Mouse (Mus musculus) MN1 (cell line): Measurements from ENCODE around the gene Man2a1.

Experiments used
- DNase-seq: peaks from one replicate; pipeline ENCODE4 v3.0.0-alpha.2; 2016; ENCODE audit warnings: low spot score

Man2a1 gene

DNA sequence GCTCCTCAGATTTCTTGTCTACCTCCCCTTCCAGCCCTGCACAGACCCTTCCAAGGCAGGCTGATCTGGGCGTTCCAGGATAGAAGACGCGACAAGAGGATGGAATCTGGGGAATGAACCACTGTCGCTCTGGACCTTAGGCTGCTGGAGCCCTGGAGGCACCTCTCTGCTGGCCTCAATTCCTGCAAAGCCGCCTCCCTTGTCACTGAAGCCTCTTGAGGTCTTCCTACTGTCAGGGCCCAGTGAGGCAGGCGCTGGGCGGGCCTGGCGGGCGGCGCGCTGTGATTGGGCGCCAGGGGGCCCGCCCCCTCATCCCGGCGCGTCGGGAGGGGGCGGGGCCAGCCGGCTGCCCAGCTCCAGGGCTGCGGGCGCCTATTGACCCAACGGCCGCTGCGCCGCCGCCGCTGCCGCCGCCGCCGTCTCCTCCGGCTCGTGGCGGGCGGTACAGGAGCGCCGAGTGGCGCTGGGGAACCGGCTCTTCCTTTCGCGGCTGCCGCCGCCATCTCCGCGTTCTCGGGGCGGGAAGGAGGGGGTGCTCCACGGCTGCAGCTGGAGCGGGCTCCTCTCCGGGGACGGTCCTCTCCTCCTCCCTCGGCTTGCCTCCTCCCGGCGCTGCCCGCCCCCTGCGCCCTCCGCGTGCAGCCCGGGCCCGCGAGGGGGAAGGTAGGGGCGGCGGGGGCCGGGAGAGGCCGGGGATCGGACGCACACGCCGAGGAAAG is at the start of gene Man2a1:
Gene Man2a1, plus strand, starts transcription at position 365 of the 719 bp plus-strand sequence.
- peak; percentile 96 for DNase-seq

DNA sequence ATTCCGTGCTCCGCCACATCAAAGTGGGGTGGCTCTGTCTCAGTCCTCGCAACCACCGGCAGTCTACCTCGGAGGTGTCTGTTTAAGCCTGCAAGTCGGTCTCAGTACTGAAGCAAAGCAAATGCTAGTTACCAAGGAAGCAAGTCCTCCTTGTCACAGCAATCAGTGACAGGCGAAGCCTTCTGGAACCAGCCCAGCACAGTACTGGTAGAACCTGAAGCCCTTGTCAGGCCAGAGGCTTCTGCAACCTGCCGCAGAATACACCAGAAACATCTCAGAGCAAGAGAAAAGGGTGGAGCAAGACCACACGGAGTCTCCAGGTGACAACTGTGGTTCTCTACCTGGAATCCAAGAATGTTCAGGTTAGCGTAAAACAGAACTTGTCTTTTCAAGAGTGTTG is 47.2 kb upstream of the Man2a1 start:
- no peak for DNase-seq

- DNase-seq = no peak
These were observed 45.6 kb upstream of the Man2a1 start for GRCm38 (mm10) chr17:64554901-64555300.

- no peak for DNase-seq
These were observed 43.7 kb upstream of the Man2a1 start for GRCm38 (mm10) chr17:64556661-64557445.

DNA sequence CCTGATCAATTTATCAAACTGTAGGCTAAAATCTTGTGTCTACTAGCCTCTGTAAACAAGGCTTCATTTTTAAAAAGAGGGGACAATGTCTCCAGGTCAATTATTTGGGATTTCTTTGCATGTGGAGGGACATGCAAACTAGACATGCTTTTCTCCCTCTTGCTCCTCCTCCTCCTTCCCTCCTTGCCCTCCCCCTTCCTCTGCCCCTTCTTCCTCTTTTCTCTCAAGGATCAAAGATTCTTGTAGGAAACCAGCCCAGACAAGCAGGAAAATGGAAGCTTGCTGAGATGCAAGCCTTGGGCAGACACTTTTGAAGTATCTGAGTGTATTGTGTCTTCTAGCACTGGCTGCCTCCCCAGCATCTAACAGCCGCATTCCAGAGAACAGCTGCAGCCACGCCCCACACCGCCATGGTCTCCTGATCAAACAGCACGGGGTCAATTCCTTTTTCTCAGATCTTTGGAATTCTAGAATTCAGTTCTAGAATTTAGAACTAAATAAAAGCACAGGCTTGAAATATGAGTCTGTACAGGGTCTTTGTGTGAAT is 41.5 kb upstream of the Man2a1 start:
- no peak for DNase-seq

- no peak for DNase-seq
These were observed 34.1 kb upstream of the Man2a1 start for GRCm38 (mm10) chr17:64566435-64566834.

DNA sequence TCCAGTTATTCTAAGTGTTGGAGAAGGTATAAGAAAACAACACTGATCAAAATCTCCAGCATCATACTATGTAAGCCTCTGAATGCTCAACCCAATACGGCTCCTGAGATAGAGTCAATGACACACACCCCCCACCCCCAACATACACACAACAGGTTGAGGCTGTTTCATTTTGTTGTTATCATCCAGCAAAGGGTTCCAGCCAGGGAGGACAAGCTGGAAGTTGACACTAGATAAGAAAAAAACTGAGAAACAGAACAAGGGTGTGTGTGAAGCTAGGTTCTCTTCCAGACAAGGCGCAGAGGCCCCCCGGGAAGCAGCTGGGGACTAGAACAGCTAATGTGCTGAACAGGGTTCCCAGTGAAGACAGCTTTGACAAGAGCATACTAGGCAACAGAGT is 33.0 kb upstream of the Man2a1 start:
- no peak for DNase-seq

- no peak for DNase-seq
These were observed 26.6 kb upstream of the Man2a1 start for GRCm38 (mm10) chr17:64573981-64574380.

- DNase-seq = no peak
These were observed 25.3 kb upstream of the Man2a1 start for GRCm38 (mm10) chr17:64575240-64575639.

GRCm38 (mm10) chr17:64577485-64577884 is 23.1 kb upstream of the Man2a1 start:
- DNase-seq = no peak

- DNase-seq = peak; percentile 71
These were observed 22.2 kb upstream of the Man2a1 start for GRCm38 (mm10) chr17:64578346-64578745.

DNA sequence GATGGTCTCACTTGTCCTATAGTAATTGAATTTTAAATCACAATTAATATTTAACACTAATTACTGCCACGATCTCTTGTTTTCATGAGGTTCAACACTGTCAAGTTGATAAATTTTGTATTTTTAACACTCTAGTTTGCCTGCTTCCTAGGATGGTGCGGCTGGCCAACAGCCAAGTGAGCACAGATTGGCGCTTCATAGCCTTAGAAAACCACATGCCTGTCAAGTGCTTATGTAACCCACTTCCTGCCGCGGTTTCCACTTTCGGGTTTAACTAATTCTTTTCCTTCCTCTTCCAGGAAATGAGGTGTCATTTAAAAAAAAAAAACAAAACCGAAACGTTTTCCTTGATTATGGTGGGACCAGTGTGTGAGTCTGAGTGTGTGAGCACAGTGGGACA is 20.8 kb upstream of the Man2a1 start:
- DNase-seq = no peak

- no peak for DNase-seq
These were observed 19.4 kb upstream of the Man2a1 start for GRCm38 (mm10) chr17:64581133-64581532.

DNA sequence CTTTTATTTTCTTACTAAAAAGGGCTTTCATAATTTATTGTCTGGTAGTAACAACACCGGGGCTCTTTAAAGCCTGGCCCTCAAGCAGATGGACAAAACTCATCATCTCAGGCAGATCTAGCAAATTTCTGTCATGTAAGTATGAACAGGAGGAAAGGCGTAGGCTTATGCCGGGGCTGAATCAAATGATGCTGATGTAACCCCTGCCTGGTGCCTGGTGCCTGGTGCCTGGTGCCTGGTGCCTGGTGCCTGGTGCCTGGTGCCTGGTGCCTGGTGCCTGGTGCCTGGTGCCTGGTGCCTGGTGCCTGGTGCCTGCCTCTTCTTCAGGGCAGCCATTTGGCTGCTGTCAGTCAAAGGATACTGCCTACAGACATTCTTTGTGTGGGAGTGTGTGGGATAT is 18.6 kb upstream of the Man2a1 start:
- peak; percentile 34 for DNase-seq

DNA sequence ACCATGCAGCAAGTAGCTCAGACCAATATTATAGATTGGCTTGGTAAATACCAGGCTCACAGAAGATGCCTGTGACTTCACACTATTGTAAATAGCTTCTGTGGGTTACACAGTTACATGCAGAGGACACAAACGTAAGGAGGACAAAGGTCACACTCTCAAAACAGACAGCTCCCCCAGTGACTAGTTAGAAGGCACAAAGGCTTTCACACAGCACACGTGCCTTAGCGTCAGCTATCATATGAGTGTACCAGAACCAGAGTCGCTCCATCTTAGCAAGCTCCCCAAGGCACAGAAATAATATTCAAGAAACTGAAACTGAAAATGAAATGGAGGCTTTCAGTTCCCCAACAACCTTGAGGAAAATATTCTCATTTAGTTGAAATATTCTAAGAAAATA is 10.1 kb upstream of the Man2a1 start:
- DNase-seq = no peak

- peak; percentile 82 for DNase-seq
These were observed 9.2 kb upstream of the Man2a1 start for GRCm38 (mm10) chr17:64591366-64591765.

GRCm38 (mm10) chr17:64592355-64592754 is 8.2 kb upstream of the Man2a1 start:
- no peak for DNase-seq

GRCm38 (mm10) chr17:64592788-64593187 is 7.7 kb upstream of the Man2a1 start:
- DNase-seq = no peak

DNA sequence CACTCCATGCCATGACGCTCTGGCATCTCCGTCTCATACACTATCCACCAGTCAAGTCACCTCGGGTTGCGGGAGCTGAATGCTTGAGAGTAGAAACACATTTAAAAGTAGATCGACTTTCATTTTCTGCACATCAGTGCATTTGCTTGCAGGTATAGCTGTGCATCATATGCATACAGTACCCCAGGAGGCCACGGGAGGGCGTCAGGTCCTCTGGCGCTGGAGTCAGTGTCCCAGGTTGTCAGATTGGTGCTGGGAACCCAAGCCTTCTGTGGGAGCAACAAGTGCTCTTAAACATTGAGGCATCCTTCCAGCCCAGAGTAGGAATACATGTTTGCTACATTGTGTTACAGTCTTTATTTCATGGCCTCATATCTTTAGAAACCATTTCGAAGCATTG is 2.8 kb upstream of the Man2a1 start:
- no peak for DNase-seq

- DNase-seq = peak; percentile 85
These were observed 620 bp upstream of the Man2a1 start for GRCm38 (mm10) chr17:64599916-64600315.

DNA sequence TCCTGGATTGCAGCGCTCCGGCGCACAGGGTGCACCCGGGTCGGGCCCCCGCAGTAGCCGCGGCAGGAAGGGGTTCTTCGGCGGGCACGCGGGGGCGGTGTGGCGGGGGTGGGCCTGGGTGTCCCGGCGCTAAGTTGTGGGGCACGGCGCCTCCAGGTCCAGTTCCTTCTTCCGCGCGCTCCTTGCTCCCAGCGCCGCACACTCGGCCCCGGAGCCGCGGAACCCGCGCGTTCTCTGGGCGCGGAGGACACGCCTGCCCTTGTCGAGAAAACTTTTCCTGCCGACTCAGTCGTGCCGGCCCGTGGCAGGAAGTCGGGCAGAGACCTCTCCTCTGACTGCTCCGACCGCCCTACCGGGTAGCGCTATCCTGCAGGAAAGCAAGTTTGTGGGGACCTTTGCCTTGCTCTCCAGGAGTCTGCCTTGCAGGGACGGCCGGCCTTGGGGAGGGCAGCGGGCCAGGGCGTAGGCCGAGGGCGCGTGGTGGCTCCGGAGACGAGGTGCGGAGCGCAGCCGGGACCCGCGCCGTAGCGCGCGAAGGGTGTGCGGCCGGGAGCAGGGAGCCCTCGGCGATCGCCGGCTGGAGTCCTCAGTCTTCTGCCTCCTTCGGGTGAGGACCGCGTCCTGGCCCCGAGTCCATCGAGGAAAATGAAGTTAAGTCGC is 685 bp downstream of the Man2a1 start:
- peak; percentile 65 for DNase-seq

- DNase-seq = peak; percentile 64
These were observed 1.4 kb downstream of the Man2a1 start for GRCm38 (mm10) chr17:64601751-64602578.
